Mouse (Mus musculus) megakaryocyte, embryonic 14.5 days (primary cell): ENCODE data around the gene Ptprb.

Experiments used
- FLI1 ChIP-seq: IDR thresholded peaks from 2 replicates; pipeline ENCODE4 v1.6.1; 2012; ENCODE audit warnings: low read length, inconsistent platforms, mixed read lengths
- GATA1 ChIP-seq: IDR thresholded peaks from 3 replicates; pipeline ENCODE4 v1.6.1; 2012; ENCODE audit warnings: mixed read lengths, low read length, inconsistent platforms, borderline replicate concordance

DNA sequence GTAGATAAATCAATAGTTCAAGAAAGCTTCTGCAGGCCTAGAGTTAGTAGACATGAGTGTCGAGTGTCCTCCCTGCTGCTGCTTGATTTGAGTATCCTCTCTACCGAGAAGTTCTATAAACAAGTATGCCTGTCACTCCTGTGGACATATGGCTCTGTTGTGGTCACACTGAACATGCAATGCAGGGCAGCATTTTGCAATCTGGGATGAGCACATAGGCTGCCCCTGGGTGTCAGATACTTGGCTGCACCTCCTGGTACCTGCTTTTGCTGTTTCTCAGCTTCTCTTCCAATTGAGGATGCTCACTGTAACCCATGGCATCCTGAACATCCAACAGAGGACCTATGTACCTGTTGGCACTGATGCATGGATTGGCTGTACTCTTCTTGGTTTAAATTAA, 34.1 kb downstream of the Ptprb start:
- no peak for TF ChIP-seq GATA1
- TF ChIP-seq FLI1: no peak
